7 mouse cellular contexts compared by ENCODE assay signal in the genomic region with DNA sequence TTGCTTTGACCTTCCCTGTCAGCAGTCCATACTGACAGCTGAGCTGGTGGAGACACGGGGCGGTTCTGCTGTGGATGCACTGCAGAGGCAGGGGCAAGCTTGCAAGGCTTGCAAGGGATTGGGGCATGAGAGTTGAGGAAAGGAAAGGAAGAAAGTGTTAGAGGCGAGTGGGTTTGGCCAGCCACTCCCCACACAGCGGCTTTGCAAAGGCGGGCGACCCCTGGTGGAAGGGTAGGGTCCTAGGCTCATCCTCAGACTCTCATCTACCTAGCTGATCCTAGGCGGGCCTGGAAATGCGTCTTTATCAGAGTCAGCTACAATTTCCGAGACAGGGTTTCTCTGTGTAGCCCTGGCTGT. TPM values are rescaled to one million over a fixed set of nuclear protein-coding genes. Genes with fewer than 3 reads are reported as not detected.
DNase-seq lines count a peak whose midpoint lies in the region; ATAC-seq lines count a peak whose summit lies in the region.

No protein-coding gene starts in this region.

- peaks cover 22% of the 10 kb centered on the region for H3K4me1 ChIP-seq in embryonic facial prominence, embryonic 12.5 days
- H3K4me1 ChIP-seq in heart, embryonic 16.5 days (ENCODE audit: control insufficient read depth, insufficient read depth, low read length) = peaks cover 44% of the 10 kb centered on the region

- H3K27me3 ChIP-seq in embryonic facial prominence, embryonic 12.5 days = no peaks in the 10 kb centered on the region
- H3K27me3 ChIP-seq in heart, embryonic 16.5 days (ENCODE audit: control insufficient read depth, insufficient read depth, low read length) = no peaks in the 10 kb centered on the region
- H3K27me3 ChIP-seq in splenic B cell, adult 2 months (ENCODE audit: control insufficient read depth, insufficient read depth, low read length, poor library complexity, severe bottlenecking) = no peaks in the 10 kb centered on the region

- peak overlapping the region; percentile 34 for H3K4me2 ChIP-seq in embryonic facial prominence, embryonic 12.5 days (replicated peaks)
- H3K4me2 ChIP-seq in heart, embryonic 16.5 days (ENCODE audit: low read depth, low read length) = peak overlapping the region; percentile 68

- no peaks in the 10 kb centered on the region for H3K9me3 ChIP-seq in embryonic facial prominence, embryonic 12.5 days
- no peaks in the 10 kb centered on the region for H3K9me3 ChIP-seq in heart, embryonic 16.5 days (replicated peaks; ENCODE audit: control insufficient read depth, low read length)

- peak; percentile 84 for DNase-seq in CD4-positive, CD25-positive, alpha-beta regulatory T cell, adult 2 months (ENCODE audit: low read depth, low spot score)
- peak; percentile 86 for DNase-seq in MEL-GATA-1-ER (ENCODE audit: extremely low read depth, low read depth)
- peak; percentile 89 to 92 for DNase-seq in kidney, postnatal 4 days
- peak; percentile 76 for DNase-seq in mesoderm, embryonic 11.5 days (ENCODE audit: low read depth, low spot score)
- peak; percentile 83 for DNase-seq in splenic B cell, adult 2 months (ENCODE audit: low read depth, low spot score)

- no peaks in the 10 kb centered on the region for H3K36me3 ChIP-seq in embryonic facial prominence, embryonic 12.5 days
- no peaks in the 10 kb centered on the region for H3K36me3 ChIP-seq in heart, embryonic 16.5 days (ENCODE audit: control insufficient read depth, insufficient read depth)
- no peaks in the 10 kb centered on the region for H3K36me3 ChIP-seq in splenic B cell, adult 2 months (ENCODE audit: control insufficient read depth, insufficient read depth, low read length, poor library complexity, severe bottlenecking)

- 0 out of 2 replicates have a peak, but pooled peaks have one; percentile 6 for ATAC-seq in embryonic facial prominence, embryonic 12.5 days (ENCODE audit: insufficient number of reproducible peaks, insufficient read depth, low FRiP score, low TSS enrichment)
- peak; percentile 47 for ATAC-seq in heart, embryonic 16.5 days (replicated peaks; ENCODE audit: extremely low read depth, insufficient read depth, low FRiP score)

- 5% methylated on average over 9 of the region's 9 CpGs for WGBS in embryonic facial prominence, embryonic 12.5 days
- WGBS in heart, embryonic 16.5 days = 5% methylated on average over 9 of the region's 9 CpGs

- no peak overlapping the region for H3K4me3 ChIP-seq in embryonic facial prominence, embryonic 12.5 days
- peak overlapping the region; percentile 41 for H3K4me3 ChIP-seq in heart, embryonic 16.5 days (ENCODE audit: low read length)

- H3K9ac ChIP-seq in embryonic facial prominence, embryonic 12.5 days = no peak overlapping the region
- H3K9ac ChIP-seq in heart, embryonic 16.5 days (ENCODE audit: low read length) = peak overlapping the region; percentile 57

- peak overlapping the region; percentile 36 for H3K27ac ChIP-seq in embryonic facial prominence, embryonic 12.5 days
- H3K27ac ChIP-seq in heart, embryonic 16.5 days (ENCODE audit: low read length) = peak overlapping the region; percentile 72

RNA-seq across cellular contexts. Expression of a gene that starts 4.4 kb away (rescaled TPM):
- polyA plus RNA-seq in embryonic facial prominence, embryonic 12.5 days (2016; fragmentation: Nextera tagmentation; extraction: Ambion mirVana) = 29.4 and 32.6 TPM in 2 replicates
- polyA plus RNA-seq in heart, embryonic 16.5 days (2015; fragmentation: Nextera tagmentation; extraction: Ambion mirVana) = 71.0 and 76.0 TPM in 2 replicates

RNA-seq across cellular contexts. Expression of a gene that starts 15.0 kb away (rescaled TPM):
- polyA plus RNA-seq in embryonic facial prominence, embryonic 12.5 days (2016; fragmentation: Nextera tagmentation; extraction: Ambion mirVana) = 10.5 and 10.8 TPM in 2 replicates
- 26.3 and 28.7 TPM in 2 replicates for polyA plus RNA-seq in heart, embryonic 16.5 days (2015; fragmentation: Nextera tagmentation; extraction: Ambion mirVana)

RNA-seq across cellular contexts. Expression of a gene that starts 51.6 kb away (rescaled TPM):
- polyA plus RNA-seq in embryonic facial prominence, embryonic 12.5 days (2016; fragmentation: Nextera tagmentation; extraction: Ambion mirVana) = 0.09 and 0.33 TPM in 2 replicates
- polyA plus RNA-seq in heart, embryonic 16.5 days (2015; fragmentation: Nextera tagmentation; extraction: Ambion mirVana) = 2.8 and 9.6 TPM in 2 replicates
